Mouse (Mus musculus) kidney, adult 18-20 months (tissue): Measurements from ENCODE around the gene Hif3a.

Source experiments
- DNase-seq: peaks from one replicate; pipeline ENCODE4 v3.0.0; 2021

Hif3a gene

GRCm38 (mm10) chr7:17056081-17056581, 6.1 kb downstream of the Hif3a start:
- DNase-seq: peak; percentile 97

GRCm38 (mm10) chr7:17055287-17055946, 6.8 kb downstream of the Hif3a start:
- DNase-seq: no peak

- DNase-seq: no peak
Observed at GRCm38 (mm10) chr7:17054325-17054989, 7.8 kb downstream of the Hif3a start.

- peak; percentile 80 for DNase-seq
Observed at GRCm38 (mm10) chr7:17050933-17051594, 11.2 kb downstream of the Hif3a start.

GRCm38 (mm10) chr7:17050491-17050890, 11.7 kb downstream of the Hif3a start:
- no peak for DNase-seq

GRCm38 (mm10) chr7:17048431-17049190, 13.6 kb downstream of the Hif3a start:
- DNase-seq: no peak

GRCm38 (mm10) chr7:17047041-17047682, 15.1 kb downstream of the Hif3a start:
- no peak for DNase-seq

GRCm38 (mm10) chr7:17045743-17046142, 16.5 kb downstream of the Hif3a start:
- DNase-seq: no peak

- DNase-seq: no peak
Observed at GRCm38 (mm10) chr7:17039373-17039772, 22.9 kb downstream of the Hif3a start.

GRCm38 (mm10) chr7:17038018-17038695, 24.1 kb downstream of the Hif3a start:
- no peak for DNase-seq

GRCm38 (mm10) chr7:17030239-17030638, 32.0 kb downstream of the Hif3a start:
- DNase-seq: no peak

GRCm38 (mm10) chr7:17028923-17029322, 33.3 kb downstream of the Hif3a start:
- no peak for DNase-seq

- DNase-seq: peak; percentile 91
Observed at GRCm38 (mm10) chr7:17027588-17028343, 34.5 kb downstream of the Hif3a start, which contains the start of gene Ppp5c. Gene Ppp5c (minus strand): TSS chr7:17027924.

- no peak for DNase-seq
Observed at GRCm38 (mm10) chr7:17026710-17027587, 35.3 kb downstream of the Hif3a start.

GRCm38 (mm10) chr7:17025896-17026622, 36.2 kb downstream of the Hif3a start:
- DNase-seq: no peak

GRCm38 (mm10) chr7:17025505-17025894, 36.7 kb downstream of the Hif3a start:
- no peak for DNase-seq

GRCm38 (mm10) chr7:17024814-17025504, 37.3 kb downstream of the Hif3a start:
- DNase-seq: peak; percentile 77

- DNase-seq: peak; percentile 56
Observed at GRCm38 (mm10) chr7:17024141-17024540, 38.1 kb downstream of the Hif3a start.

GRCm38 (mm10) chr7:17023701-17024100, 38.5 kb downstream of the Hif3a start:
- no peak for DNase-seq
